Comparison of ENCODE assay signal across 8 mouse cellular contexts in genomic region chr10:109765650-109766049, GRCm38 (mm10).
DNase-seq lines count a peak whose midpoint lies in the region; ATAC-seq and TF ChIP-seq lines count a peak whose summit lies in the region.

No protein-coding gene starts in this region.

- TF ChIP-seq POLR2A in cortical plate, adult 2 months (IDR thresholded peaks at IDR 0.05; ENCODE audit: extremely low read depth, insufficient read depth, low read length), result no peak

- DNase-seq in frontal cortex, postnatal 25 days (ENCODE audit: low spot score in 2 of 2), result peak; percentile 45 to 56
- peak; percentile 74 for DNase-seq in testis, postnatal 10 days (ENCODE audit: low spot score)
- no peak for DNase-seq in testis, postnatal 14 days (ENCODE audit: low spot score)
- DNase-seq in kidney, postnatal 4 days, result peak; percentile 75
- peak; percentile 54 for DNase-seq in lung, postnatal 14 days
- no peak for DNase-seq in thymus, adult 18-20 months

- H3K4me3 ChIP-seq in cortical plate, adult 2 months (ENCODE audit: insufficient read depth, low read length), result no peak overlapping the region

- no peak for ATAC-seq in frontal cortex, adult (ENCODE audit: low TSS enrichment)

- TF ChIP-seq CTCF in cortical plate, adult 2 months (IDR thresholded peaks at IDR 0.05; ENCODE audit: extremely low read depth, insufficient read depth, low read length), result peak; percentile 50; the same call in 1 of the 2 replicates

- no peak overlapping the region for H3K27ac ChIP-seq in cortical plate, adult 2 months (ENCODE audit: insufficient read depth, low read length)

- no peaks in the 10 kb centered on the region; the same call in 1 of the 2 replicates for H3K4me1 ChIP-seq in cortical plate, adult 2 months (ENCODE audit: control insufficient read depth, insufficient read depth, low read length)

Comparison
In these comparisons a context has a peak if more than half of its experiments do, and no peak if none do; other contexts are left out.
1. DNase-seq: peak in frontal cortex, postnatal 25 days (2 of 2), testis, postnatal 10 days (single experiment), kidney, postnatal 4 days (2 of 2) and lung, postnatal 14 days (single experiment); none in testis, postnatal 14 days (single experiment) and thymus, adult 18-20 months (0 of 2).